Mouse (Mus musculus) layer of hippocampus, adult 9-10 months (tissue): ENCODE data around the gene Apobec1.
A peak's percentile ranks its signal among the peaks of the same experiment; 100 is the strongest.
"Not testable (repeated sequence)": the region's sequence is repeated elsewhere in the genome, so short reads cannot be mapped to it uniquely, and the experiment has no call there.

Experiments
- DNase-seq: peaks from one replicate; pipeline ENCODE4 v3.0.0; 2022; ENCODE audit warnings: low spot score

Apobec1 gene

DNA sequence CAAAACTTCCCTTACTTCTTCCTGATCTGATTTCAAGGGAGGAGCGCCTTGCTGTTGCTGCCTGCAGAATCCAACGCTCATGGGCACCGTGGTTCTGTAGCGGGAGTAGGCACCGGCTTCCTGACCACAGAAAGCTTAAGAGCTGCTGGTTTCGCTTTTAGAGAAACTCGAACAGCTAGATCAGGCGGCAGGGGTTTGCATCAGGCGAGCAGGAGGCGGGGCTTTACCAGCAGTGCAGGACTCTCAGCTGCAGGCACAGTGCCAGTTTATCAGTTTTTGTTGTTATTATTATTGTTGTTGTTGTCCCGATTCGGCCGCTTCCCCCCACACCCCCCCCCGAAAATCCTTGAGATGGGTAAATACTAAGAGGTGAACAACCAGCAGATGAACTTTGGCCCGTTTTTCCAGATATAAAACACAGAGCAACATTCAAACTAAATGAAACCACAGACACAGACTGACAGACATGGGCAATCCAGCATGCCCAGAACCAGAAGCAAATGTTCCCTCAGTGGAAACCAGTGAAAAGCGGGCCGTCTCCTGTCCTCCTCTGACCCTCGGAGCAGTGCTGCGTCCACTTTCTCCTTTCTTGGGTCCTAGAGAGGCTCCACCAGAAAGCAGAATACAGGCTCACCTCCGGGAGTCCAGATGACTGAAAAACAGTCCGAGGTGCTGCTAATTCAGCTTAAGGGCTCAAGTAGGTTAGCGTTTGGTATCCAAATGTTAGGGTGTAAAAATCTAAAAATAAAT is at the start of gene Apobec1:
Gene Apobec1 (minus strand): TSS at position 203 of the 750 bp plus-strand sequence.
- peak; percentile 24 for DNase-seq

DNA sequence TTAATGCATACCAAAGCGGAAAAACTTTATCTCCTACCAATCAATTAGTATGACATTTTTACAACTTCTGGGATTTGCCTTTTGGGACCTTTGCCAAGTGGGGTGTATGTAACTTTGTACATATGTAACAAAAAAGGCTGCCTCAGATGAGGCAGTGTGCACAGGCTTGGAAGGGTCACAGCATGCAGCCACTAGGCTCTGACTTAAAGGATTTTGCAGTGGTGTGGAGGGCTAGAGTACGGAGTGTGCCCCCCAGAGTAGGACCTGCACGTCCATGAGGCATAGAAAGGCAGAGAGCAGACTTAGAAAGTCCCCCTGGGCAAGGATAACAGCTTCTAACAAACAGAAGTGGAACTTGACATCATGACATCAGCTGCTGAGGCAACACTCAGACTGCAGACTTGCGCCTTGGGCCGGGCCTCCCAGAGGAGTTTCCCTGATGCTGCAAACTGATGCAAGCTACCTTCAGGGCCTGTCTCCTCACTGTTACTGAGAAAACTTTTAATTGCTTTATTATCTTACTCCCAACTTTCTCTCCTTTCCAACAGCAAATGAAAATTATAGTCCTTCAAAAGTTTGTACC is 48.2 kb upstream of the Apobec1 start:
- DNase-seq: no peak

DNA sequence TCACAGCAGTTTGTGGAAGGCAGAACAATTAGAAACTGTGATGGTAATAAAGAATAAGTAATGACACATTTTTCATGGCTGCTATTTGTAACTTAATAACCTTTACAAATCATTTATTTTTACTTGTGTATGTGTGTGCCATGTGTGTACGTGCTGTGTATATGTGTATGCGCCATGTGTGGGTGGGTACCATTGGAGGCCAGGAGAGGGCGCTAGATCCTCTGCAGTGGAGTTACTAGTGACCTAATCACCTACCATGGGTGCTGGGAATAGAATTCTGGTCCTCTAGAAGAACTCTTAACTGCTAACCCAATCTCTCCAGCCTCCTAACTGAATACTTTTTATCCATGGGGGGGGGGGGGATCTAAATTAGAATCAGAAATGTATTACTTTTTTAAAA is 47.7 kb upstream of the Apobec1 start:
- no peak for DNase-seq

DNA sequence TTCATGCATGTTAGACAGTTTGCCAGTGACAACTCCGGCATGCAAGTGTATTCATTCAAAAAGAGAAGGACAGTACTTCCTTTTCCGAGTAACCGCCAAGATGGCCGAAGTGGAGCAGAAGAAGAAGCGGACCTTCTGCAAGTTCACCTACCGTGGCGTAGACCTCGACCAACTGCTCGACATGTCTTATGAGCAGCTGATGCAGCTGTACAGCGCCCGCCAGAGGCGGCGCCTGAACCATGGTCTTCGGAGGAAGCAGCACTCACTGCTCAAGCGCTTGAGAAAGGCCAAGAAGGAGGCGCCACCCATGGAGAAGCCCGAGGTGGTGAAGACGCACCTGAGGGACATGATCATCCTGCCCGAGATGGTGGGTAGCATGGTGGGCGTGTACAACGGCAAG is 42.0 kb upstream of the Apobec1 start:
- not testable (repeated sequence) for DNase-seq

DNA sequence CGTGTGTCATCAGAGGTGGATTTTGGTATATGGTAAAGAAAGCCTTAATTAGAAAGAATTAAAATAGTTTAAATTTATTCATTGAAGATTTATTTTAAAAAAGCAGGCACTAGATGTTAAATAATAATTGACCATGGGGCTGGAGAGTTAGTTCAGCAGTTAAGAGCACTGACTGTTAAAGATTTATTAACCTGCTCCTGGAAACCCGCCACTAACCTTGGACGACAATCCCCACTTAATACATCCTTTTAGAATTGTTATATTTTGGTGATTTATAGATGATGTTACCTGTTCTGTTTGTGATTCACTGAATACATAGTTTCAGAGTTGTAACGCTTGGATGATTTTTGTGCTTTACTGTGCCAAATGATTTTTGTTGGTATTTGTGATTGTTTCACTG is 35.3 kb upstream of the Apobec1 start:
- not testable (repeated sequence) for DNase-seq

DNA sequence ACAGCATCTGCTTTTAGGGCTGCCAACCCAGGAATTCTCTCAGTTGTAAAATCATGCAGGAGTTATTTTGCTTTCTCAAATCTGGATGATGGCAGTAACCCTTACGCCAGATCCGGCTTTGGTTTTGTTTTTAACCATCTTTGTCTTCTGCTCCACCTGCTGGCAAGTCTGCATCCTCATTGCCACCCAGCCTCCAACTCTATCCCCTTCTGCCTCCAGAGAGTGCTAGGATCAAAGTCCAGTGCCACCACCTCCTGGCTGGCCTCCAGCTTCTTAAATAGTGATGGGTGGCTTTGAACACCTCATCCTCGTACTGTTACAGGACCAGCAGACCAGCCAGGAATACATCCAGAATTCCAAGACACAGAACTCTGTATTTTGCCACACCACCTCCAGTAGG is 34.4 kb upstream of the Apobec1 start:
- no peak for DNase-seq

DNA sequence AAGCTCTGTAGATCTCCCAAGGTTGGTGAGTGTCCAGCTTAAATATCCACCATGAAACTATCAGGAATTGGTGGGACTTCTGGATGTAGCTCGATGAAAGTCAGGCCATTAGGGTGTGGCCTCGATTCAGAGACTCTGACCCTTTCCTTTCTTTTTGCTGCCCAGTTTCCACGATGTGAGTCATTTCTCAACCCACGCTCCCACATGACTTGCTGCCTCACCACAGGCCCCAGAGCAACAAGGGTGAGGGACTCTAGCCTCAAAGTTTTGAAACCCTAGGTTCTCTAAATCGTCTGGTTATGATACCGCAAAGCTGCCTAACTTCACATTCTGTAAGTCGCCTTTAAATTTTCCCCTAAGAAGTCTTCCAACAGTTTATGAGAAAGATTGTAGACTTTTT is 33.1 kb upstream of the Apobec1 start:
- DNase-seq: no peak

DNA sequence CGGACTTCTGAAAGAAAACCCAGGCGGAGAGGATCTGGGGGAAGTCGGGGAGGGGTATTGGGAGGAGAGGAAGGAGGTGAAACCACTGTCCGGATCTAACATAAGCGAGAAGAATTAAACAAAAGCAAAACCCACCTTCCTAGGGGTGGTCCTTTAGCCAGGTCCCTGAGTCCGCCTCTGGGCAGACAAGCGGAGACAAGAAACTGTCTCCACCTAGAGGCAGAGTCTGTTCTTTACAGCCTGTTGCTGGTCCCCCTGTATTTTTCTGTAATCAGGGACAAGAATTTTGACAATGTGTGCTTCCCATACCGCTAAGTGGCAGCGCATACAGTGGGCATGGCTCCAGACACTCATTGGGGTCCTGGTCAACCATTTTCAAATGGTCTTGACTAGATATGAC is 31.2 kb upstream of the Apobec1 start:
- no peak for DNase-seq

DNA sequence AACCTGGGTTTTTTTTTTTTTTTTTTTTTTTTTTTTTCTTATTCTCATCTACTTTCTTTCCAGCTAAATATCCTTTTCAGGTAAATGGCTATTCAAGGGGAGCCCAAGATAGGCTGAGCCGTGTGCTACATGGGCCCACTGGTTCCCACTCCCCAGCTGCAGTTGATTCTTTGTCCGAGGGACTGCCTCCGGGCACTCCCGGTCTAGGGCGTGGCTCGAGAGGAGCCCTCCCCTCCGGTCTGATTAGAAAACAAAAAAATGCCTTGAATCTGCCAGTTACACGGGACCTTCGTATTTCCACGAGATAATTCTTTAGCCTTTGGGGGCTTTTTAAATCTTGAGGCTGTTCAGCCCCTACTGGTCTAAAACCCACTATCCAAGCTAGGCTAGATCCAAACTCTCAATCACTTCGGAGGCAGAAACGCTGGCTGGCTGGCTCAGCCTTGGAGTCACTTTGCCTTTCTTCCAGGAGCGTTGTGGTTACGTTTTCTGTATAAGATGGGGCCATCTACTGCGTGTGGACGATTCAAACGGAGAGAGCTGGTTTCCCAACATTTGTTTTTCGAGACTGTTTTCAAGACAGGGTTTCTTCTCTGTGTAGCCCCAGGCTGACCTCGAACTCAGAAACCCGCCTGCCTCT is 25.3 kb upstream of the Apobec1 start:
- no peak for DNase-seq

DNA sequence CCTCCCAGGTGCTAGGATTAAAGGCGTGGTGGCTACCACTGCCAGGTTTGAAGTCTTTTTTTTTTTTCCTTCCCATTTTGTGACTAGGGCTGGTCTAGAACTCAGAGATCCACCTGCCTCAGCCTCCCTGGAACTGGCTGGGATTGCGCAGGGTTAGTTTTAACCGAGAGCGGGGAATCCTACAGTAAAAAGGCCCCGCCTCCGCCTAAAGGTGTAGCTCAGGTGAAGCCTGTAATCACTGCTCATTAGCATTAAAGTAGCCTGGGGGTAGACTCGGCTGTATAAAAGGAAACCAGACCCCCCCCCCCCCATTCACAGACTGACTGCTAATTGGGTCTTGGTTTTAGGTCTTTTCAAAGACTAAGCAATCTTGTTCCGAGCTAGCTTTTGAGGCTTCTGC is 23.9 kb upstream of the Apobec1 start, which contains the start of gene Dppa3:
Gene Dppa3 (plus strand): TSS at position 301 of the 400 bp plus-strand sequence.
- DNase-seq: no peak

DNA sequence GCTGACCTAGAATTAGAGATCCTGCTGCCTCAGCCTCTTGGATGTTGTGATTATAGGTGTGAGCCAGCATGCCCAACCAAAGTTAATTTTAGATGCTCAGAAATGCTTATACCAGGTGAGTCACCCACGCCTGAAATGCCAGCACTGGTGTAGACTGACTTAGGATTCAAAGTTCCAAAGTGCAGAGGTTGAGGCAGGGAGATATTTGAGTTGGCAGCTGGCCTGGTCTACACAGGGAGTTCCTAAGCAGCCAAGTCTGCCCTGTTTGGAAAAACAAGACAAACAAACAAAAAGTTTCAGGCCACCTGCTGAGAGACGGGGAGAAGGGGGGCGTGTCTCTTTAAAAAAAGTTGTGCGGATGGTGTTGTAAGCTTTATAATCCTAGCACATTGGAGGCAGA is 22.9 kb upstream of the Apobec1 start:
- no peak for DNase-seq

DNA sequence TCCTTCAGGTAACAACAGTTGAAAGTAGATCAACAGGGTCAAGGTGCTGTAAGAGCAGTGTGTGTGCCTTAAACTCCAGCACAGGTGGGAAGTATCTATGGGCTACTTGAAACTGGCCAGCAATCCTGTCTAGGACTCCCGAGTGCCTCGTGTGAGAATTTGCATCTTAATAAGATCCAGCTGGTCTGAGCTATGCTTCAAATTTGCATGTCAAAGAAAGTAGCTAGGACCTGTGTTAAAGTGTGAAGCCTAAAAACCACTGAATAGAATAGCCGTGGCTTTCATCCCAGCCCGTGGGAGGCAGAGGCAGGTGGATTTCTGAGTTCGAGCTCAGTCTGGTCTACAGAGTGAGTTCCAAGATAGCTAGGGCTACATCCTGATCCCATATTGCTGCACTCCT is 22.2 kb upstream of the Apobec1 start:
- DNase-seq: no peak

DNA sequence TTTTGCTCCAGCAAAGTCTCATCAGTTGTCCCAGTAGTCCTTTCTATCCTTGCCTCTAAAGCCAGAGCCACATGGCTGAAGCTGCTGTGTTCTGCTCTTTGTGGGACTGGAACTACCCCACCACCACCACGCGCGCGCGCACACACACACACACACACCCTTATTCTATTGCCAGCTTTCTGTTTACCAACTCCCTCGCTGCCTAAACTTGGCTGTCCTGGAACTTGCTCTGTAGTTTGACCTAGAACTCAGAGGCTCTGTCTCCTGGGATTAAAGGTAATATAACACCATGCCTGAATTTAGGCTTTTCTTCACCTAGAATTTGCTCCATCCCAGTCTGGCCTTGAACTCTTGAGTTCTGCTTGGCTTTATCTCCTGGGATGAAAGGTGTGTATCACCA is 18.8 kb upstream of the Apobec1 start:
- DNase-seq: no peak

DNA sequence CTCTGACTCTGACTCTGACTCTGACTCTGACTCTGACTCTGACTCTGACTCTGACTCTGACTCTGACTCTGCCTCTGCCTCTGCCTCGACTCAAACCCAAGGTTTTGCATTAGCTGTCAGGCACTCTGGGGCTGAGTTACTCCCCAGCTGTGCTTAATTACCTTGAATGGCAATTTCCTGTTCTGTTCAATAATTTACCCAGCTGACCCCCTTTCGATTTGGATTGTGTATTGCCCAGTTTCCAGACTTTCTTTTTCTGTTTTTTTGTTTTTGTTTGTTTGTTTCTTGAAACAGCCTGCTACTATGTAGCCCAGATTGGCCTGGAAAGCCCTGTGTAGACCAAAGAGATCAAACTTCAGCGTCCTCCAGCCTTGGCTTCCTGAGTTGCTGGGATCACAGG is 13.8 kb upstream of the Apobec1 start:
- DNase-seq: no peak

DNA sequence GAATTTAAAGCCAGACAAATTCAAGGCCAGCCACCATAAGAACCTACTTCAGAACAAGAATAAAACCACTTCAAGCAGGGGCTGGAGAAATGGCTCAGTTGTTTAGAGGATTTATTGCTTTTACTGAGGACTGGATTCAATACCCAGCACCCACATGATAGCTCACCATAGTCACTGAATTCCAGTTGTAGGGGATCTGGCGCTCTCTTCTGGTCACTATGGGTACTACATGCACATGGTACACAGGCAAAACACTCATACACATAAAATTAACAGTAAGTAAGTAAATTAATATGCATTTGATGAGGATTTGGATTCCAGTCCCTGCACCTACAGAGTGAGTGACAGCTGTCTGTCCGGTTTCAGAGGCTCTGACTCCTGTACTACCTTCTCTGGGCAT is 11.8 kb upstream of the Apobec1 start:
- DNase-seq: no peak

DNA sequence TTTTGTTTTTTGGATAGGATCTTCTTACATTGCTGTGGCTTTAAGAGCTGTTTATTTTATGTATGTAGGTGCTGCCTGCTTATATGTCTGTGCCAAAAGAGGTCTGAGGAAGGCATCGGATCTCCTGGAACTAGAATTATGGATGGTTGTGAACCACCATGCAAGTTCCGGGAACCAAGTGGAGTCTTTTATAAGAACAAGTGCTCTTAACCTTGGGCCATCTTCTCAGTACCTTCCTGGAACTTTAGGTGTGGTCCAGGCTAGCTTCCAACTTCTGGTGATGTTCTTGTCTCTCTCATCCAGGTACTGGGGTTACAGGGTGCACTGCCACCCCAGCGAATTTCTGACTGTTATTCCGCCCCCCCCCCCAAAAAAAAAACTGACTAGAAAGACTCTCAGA is 10.2 kb upstream of the Apobec1 start:
- DNase-seq: no peak

DNA sequence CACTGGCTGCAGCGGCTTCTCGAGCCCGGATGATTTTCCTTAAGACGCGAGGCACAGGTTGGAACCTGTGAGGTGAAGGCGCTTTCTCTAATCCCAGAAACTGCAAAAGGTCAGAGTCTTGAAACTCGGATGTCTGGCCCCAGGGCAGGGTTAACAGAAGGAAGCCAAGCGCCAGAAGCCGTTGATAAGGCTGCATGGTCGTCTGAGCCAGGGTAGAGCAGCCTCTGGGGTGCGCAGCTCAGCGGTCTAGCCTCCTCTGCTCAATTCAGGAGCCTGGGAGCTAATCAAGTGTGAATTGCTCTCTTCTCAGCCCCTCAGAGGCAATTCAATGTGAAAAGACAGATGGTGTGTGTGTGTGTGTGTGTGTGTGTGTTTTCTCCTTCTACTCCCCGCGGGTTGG is 7.5 kb upstream of the Apobec1 start, which contains the start of gene Gdf3:
Gene Gdf3 (minus strand): TSS at position 317 of the 400 bp plus-strand sequence.
- no peak for DNase-seq

DNA sequence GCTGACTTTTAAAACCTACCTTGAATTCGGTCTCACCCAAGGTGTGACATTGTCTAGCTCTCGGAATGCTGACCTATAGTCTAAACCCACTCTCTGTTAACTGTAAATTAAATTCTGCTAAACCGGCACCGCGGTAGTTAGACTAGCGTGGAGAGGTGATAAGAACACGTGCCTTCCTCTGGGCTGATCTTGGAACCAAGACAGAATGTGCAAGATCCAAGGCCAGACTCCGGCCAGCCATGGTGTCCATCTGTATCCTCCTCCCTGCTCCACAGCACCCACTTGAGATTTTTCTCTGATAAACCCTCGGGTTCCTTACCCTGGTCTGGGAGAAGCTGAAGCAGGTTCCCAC is 7.1 kb upstream of the Apobec1 start:
- DNase-seq: no peak

DNA sequence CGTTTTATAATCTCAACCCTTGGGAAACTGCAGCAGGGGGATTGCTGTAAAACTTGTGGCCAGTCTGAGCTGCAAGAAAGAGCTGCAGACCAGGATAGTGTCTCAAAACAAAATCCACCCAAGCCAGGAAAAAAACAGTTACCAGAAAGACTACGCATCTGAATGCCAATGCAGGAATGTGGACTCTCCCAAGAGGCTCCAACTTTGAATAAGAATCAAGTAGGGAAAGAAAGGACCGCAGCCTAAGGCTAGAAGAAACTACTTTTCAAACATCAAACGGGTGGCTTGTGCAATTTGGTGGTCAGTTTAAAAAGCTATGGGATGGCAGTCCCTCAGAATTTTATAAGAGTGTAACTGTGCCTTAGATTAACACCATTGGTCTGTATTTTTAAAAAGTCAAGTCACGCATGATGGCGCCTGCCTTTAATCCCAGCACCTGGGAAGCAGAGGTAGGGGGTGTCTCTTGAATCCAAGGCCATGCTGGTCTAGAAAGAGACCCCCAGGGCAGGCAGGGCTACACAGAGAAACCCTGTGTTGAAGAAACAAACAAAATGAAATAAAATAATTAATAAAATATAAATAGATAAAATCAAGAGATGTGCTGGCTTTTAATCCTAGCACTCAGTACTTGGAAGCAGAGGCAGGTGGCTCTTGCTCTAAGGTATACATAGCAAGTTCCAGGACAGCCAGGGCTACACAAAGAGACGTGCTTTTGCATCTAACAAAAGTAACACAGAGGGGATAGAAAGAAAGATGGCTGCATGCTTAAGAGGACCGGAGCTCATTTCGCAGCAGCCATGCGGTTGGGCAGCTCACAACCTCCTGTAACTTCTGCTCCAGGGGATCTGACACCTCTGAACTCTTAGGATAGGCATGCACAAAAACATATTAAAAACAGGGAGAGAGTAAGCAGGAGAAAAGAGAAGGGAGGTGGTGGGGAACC is 6.5 kb upstream of the Apobec1 start:
- no peak for DNase-seq

DNA sequence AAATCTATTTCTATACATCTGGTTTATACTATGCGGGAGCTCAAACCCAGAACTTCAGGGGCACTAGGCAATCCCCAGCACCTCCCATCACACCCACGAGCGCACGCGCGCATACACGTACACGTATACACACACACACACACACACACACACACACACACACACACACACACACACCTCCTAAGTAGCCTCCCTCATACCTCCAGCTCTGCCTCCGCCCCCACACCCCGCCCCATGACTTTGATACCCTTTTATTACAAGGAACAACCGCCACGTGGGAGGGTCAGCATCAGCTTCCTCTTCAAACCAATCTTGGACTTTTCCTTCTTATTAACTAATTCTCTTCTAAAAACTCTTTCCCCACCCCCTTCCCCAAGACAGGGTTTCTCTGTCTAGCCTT is 5.5 kb upstream of the Apobec1 start:
- no peak for DNase-seq

DNA sequence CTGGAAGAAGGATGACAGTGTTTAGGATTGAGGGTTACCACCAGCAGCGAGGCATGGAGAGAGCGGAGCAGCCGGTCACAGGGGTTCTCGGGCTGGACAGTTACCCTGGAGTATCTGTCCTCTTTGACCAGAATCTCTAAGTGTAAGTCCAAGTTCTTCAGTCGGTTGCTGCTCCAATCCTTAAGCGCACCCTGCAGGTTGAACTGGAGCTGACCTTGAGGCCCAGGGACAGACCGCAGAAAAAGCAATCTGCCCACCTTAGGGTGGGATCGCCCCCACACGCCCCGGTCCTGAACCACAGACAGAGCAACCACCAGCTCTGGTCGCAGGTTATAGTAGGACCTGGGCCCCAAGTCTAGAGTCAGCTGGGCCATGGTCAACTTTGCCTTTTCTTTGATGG is 4.4 kb upstream of the Apobec1 start:
- no peak for DNase-seq

DNA sequence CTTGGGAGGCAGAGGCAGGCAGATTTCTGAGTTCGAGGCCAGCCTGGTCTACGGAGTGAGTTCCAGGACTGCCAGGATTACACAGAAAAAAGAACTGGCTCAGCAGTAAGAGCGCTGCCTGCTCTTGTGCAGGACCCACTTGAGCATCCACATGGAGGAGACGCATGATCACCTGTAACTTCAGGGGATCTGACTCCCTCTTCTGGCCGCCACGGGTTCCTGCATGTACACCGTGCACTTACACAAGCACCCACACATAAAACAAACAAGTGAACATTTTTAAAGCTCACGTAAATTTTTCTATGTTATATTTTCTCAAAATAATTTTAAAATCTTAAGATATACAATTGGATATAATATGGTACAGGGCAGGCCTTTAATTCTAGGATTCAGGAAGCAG is 3.2 kb upstream of the Apobec1 start:
- no peak for DNase-seq
